Comparison of ENCODE assay signal across 9 mouse cellular contexts in genomic region chr3:96284457-96284856, GRCm38 (mm10). TPM values are rescaled to one million over a fixed set of nuclear protein-coding genes. Genes with fewer than 3 reads are reported as not detected.
DNase-seq lines count a peak whose midpoint lies in the region; ATAC-seq and TF ChIP-seq lines count a peak whose summit lies in the region.
"Had no signal": no experiment of that assay in that cellular context is flagged by ENCODE, and none has a peak within 500 bp of the region (broad histone marks: within the 10 kb centered on the region; RNA-seq: fewer than 3 reads in every experiment).

No protein-coding gene starts in this region.

- 21% methylated on average over 4 of the region's 4 CpGs for WGBS in kidney, embryonic 14.5 days
- 27% methylated on average over 4 of the region's 4 CpGs for WGBS in forebrain, embryonic 16.5 days

- no peaks in the 10 kb centered on the region for H3K9me3 ChIP-seq in kidney, embryonic 14.5 days (ENCODE audit: control insufficient read depth, low read length)
- no peaks in the 10 kb centered on the region for H3K9me3 ChIP-seq in forebrain, embryonic 16.5 days (ENCODE audit: control insufficient read depth, low read length)

- TF ChIP-seq CTCF in gastrocnemius, adult 2 months (IDR thresholded peaks at IDR 0.05), result peak; percentile 39

- H3K27ac ChIP-seq in gastrocnemius, adult 2 months, result no peak overlapping the region
- H3K27ac ChIP-seq in kidney, embryonic 14.5 days (ENCODE audit: low read depth, low read length), result no peak overlapping the region
- H3K27ac ChIP-seq in forebrain, embryonic 16.5 days (ENCODE audit: low read length), result no peak overlapping the region

- H3K4me2 ChIP-seq in kidney, embryonic 14.5 days (replicated peaks; ENCODE audit: low read depth, low read length), result peak overlapping the region; percentile 27
- H3K4me2 ChIP-seq in forebrain, embryonic 16.5 days (ENCODE audit: low read length), result no peak overlapping the region

- no peaks in the 10 kb centered on the region for H3K4me1 ChIP-seq in kidney, embryonic 14.5 days (ENCODE audit: control insufficient read depth, insufficient read depth, low read length)
- H3K4me1 ChIP-seq in forebrain, embryonic 16.5 days (replicated peaks; ENCODE audit: control insufficient read depth, insufficient read depth, low read length), result no peaks in the 10 kb centered on the region

- ATAC-seq in kidney, embryonic 14.5 days (ENCODE audit: low FRiP score, low TSS enrichment), result no peak
- ATAC-seq in forebrain, embryonic 16.5 days, result no peak

- intact Hi-C loops in gastrocnemius, adult 2 months (cut with DNase I), result no loop called here

- no peak for DNase-seq in gastrocnemius, adult 2 months
- no peak for DNase-seq in gastrocnemius, postnatal 25 days
- peak; percentile 45 to 49 for DNase-seq in right cerebral cortex, adult 2 months (ENCODE audit: low spot score in 2 of 2)
- no peak for DNase-seq in right cerebral cortex, postnatal 25 days
- DNase-seq in retina, postnatal 1 day, result peak; percentile 56
- no peak for DNase-seq in thymus, postnatal 10 days (ENCODE audit: low spot score in 2 of 2)

- H3K27me3 ChIP-seq in kidney, embryonic 14.5 days (ENCODE audit: control insufficient read depth, insufficient read depth, low read length), result peaks cover 11% of the 10 kb centered on the region
- H3K27me3 ChIP-seq in forebrain, embryonic 16.5 days (replicated peaks; ENCODE audit: control insufficient read depth, insufficient read depth, low read length), result peaks cover 12% of the 10 kb centered on the region; the same call in 1 of the 2 replicates

- H3K4me3 ChIP-seq in gastrocnemius, adult 2 months, result no peak overlapping the region
- no peak overlapping the region for H3K4me3 ChIP-seq in kidney, embryonic 14.5 days (ENCODE audit: low read length)
- no peak overlapping the region for H3K4me3 ChIP-seq in forebrain, embryonic 16.5 days (replicated peaks; ENCODE audit: low read length)

- H3K9ac ChIP-seq in kidney, embryonic 14.5 days (ENCODE audit: low read depth, low read length), result no peak overlapping the region
- H3K9ac ChIP-seq in forebrain, embryonic 16.5 days (replicated peaks; ENCODE audit: low read depth, low read length), result no peak overlapping the region

- no peaks in the 10 kb centered on the region for H3K36me3 ChIP-seq in kidney, embryonic 14.5 days (ENCODE audit: control insufficient read depth, insufficient read depth, low read length)
- no peaks in the 10 kb centered on the region for H3K36me3 ChIP-seq in forebrain, embryonic 16.5 days (ENCODE audit: control insufficient read depth, insufficient read depth)

RNA-seq across cellular contexts. Expression of gene Fcgr1, which starts 9.3 kb away (rescaled TPM):
- total RNA-seq in gastrocnemius, adult 2 months (2021), result under 1 TPM in 1 of 2 experiments, not detected in 1; 0.20 TPM
- total RNA-seq in gastrocnemius, postnatal 25 days (2021), result under 1 TPM; 0.33 to 0.40 TPM
- polyA plus RNA-seq in kidney, embryonic 14.5 days (2014; fragmentation: Nextera tagmentation; extraction: Ambion mirVana), result 1.8 and 2.2 TPM in 2 replicates
- 0.92 and 0.99 TPM in 2 replicates for polyA plus RNA-seq in forebrain, embryonic 16.5 days (2015; fragmentation: Nextera tagmentation; extraction: Ambion mirVana)

RNA-seq across cellular contexts. Expression of gene Hist2h2bb, which starts 14.9 kb away (rescaled TPM):
- 10 to 100 TPM; 18.6 to 24.8 TPM for total RNA-seq in gastrocnemius, adult 2 months (2021)
- 10 to 100 TPM; 30.8 to 37.0 TPM for total RNA-seq in gastrocnemius, postnatal 25 days (2021)
- 21.8 and 45.2 TPM in 2 replicates for polyA plus RNA-seq in kidney, embryonic 14.5 days (2014; fragmentation: Nextera tagmentation; extraction: Ambion mirVana)
- 3.2 and 4.6 TPM in 2 replicates for polyA plus RNA-seq in forebrain, embryonic 16.5 days (2015; fragmentation: Nextera tagmentation; extraction: Ambion mirVana)

RNA-seq across cellular contexts. Expression of gene Hist2h3b, which starts 16.0 kb away (rescaled TPM):
- total RNA-seq in gastrocnemius, adult 2 months (2021), result 10 to 100 TPM in 1 of 2 experiments, 1 to 10 TPM in 1; 7.7 to 11.5 TPM
- 10 to 100 TPM; 24.6 to 29.5 TPM for total RNA-seq in gastrocnemius, postnatal 25 days (2021)
- 72.6 and 85.9 TPM in 2 replicates for polyA plus RNA-seq in kidney, embryonic 14.5 days (2014; fragmentation: Nextera tagmentation; extraction: Ambion mirVana)
- polyA plus RNA-seq in forebrain, embryonic 16.5 days (2015; fragmentation: Nextera tagmentation; extraction: Ambion mirVana), result 23.1 and 24.7 TPM in 2 replicates

RNA-seq across cellular contexts. Expression of gene Hist2h4, which starts 21.3 kb away (rescaled TPM):
- 1 to 10 TPM; 5.7 to 6.6 TPM for total RNA-seq in gastrocnemius, adult 2 months (2021)
- 1 to 10 TPM; 7.5 to 8.7 TPM for total RNA-seq in gastrocnemius, postnatal 25 days (2021)
- 8.9 and 10.8 TPM in 2 replicates for polyA plus RNA-seq in kidney, embryonic 14.5 days (2014; fragmentation: Nextera tagmentation; extraction: Ambion mirVana)
- 8.4 and 8.9 TPM in 2 replicates for polyA plus RNA-seq in forebrain, embryonic 16.5 days (2015; fragmentation: Nextera tagmentation; extraction: Ambion mirVana)

RNA-seq across cellular contexts. Expression of gene Hist2h3c1, which starts 38.0 kb away (rescaled TPM):
- total RNA-seq in gastrocnemius, adult 2 months (2021), result not detected
- total RNA-seq in gastrocnemius, postnatal 25 days (2021), result not detected
- polyA plus RNA-seq in kidney, embryonic 14.5 days (2014; fragmentation: Nextera tagmentation; extraction: Ambion mirVana), result 0.91 and 2.4 TPM in 2 replicates
- 2.0 TPM in 1 of 2 replicates, not detected in the other for polyA plus RNA-seq in forebrain, embryonic 16.5 days (2015; fragmentation: Nextera tagmentation; extraction: Ambion mirVana)
- total RNA-seq: neutrophil, adult 5-6 weeks had no signal

Comparison
In these comparisons a context has a peak if more than half of its experiments do, and no peak if none do; other contexts are left out.
1. DNase-seq: peak in right cerebral cortex, adult 2 months (2 of 2) and retina, postnatal 1 day (single experiment); none in gastrocnemius, adult 2 months (single experiment), gastrocnemius, postnatal 25 days (single experiment), right cerebral cortex, postnatal 25 days (single experiment) and thymus, postnatal 10 days (0 of 2).